Mouse (Mus musculus) stomach, embryonic 16.5 days (tissue): Measurements from ENCODE around the gene Aff3. TPM values are rescaled to one million over a fixed set of nuclear protein-coding genes. Genes with fewer than 3 reads are reported as not detected.
A peak's percentile ranks its signal among the peaks of the same experiment; 100 is the strongest.

ENCODE experiments used
- ATAC-seq: fragments of 200-750 bp; cut with Nextera tagmentation; 2 replicates; pipeline ENCODE4 v1.8.0; 2017; ENCODE audit warnings: moderate number of reproducible peaks, moderate TSS enrichment; ENCODE audit not compliant: insufficient read depth, low FRiP score
- H3K27ac ChIP-seq: fragments of 300-500 bp; sonication (generic); 2 replicates; pipeline ENCODE4 v1.5.1; 2014; ENCODE audit warnings: low read length
- H3K27me3 ChIP-seq: fragments of 300-500 bp; sonication (generic); 2 replicates; pipeline ENCODE4 v1.6.1; 2014; ENCODE audit warnings: low read length, control low read depth, mixed read lengths; ENCODE audit not compliant: control insufficient read depth, insufficient read depth
- H3K36me3 ChIP-seq: fragments of 300-500 bp; sonication (generic); 2 replicates; pipeline ENCODE4 v1.6.1; 2014; ENCODE audit warnings: low read length; ENCODE audit not compliant: control insufficient read depth, insufficient read depth
- H3K4me1 ChIP-seq: fragments of 300-500 bp; sonication (generic); 2 replicates; pipeline ENCODE4 v1.6.1; 2014; ENCODE audit warnings: low read length, control low read depth, mixed read lengths; ENCODE audit not compliant: control insufficient read depth, insufficient read depth
- H3K4me2 ChIP-seq: fragments of 300-500 bp; sonication (generic); 2 replicates; pipeline ENCODE4 v1.6.1; 2014; ENCODE audit warnings: low read depth, low read length, mixed read lengths
- H3K4me3 ChIP-seq: fragments of 300-500 bp; sonication (generic); replicated peaks from 2 replicates; pipeline ENCODE4 v1.5.1; 2014; ENCODE audit warnings: mild to moderate bottlenecking, low read length
- H3K9ac ChIP-seq: fragments of 300-500 bp; sonication (generic); 2 replicates; pipeline ENCODE4 v1.6.1; 2014; ENCODE audit warnings: low read length
- H3K9me3 ChIP-seq: fragments of 300-500 bp; sonication (generic); replicated peaks from 2 replicates; pipeline ENCODE4 v1.6.1; 2016; ENCODE audit warnings: low read length, control low read depth; ENCODE audit not compliant: control insufficient read depth
- WGBS: fragments of 180-500 bp; shearing (Covaris S2); extraction: QIAGEN DNeasy Blood & Tissue Kit; methylation state at CpG from one replicate; pipeline ENCODE4 v1.1.7; 2014; 5-methylcytosine and 5-hydroxymethylcytosine counted together
- polyA plus RNA-seq: library from polyadenylated mRNA; unstranded; fragments of >200 nt; fragmentation: Nextera tagmentation; extraction: Ambion mirVana; gene quantifications from 2 replicates; pipeline ENCODE4 v1.2.1, GENCODE M21; 2015

Gene Aff3
- polyA plus RNA-seq, 1 experiment from 2014 or later = 3.0 TPM

GRCm38 (mm10) chr1:38639669-38640068, 25.1 kb downstream of the Aff3 start:
- no peak overlapping the region for H3K27ac ChIP-seq
- no peaks in the 10 kb centered on the region for H3K27me3 ChIP-seq
- H3K9ac ChIP-seq = no peak overlapping the region
- H3K9me3 ChIP-seq = no peaks in the 10 kb centered on the region
- H3K4me2 ChIP-seq = no peak overlapping the region
- 73% methylated on average over 5 of the region's 5 CpGs for WGBS
- H3K4me1 ChIP-seq = no peaks in the 10 kb centered on the region; the same call in 1 of the 2 replicates
- no peaks in the 10 kb centered on the region for H3K36me3 ChIP-seq
- no peak for ATAC-seq
- no peak overlapping the region for H3K4me3 ChIP-seq

GRCm38 (mm10) chr1:38635596-38635995, 29.2 kb downstream of the Aff3 start:
- H3K4me1 ChIP-seq = no peaks in the 10 kb centered on the region
- no peaks in the 10 kb centered on the region for H3K9me3 ChIP-seq
- no peak overlapping the region for H3K9ac ChIP-seq
- H3K27me3 ChIP-seq = peaks cover 4% of the 10 kb centered on the region; the same call in 1 of the 2 replicates
- H3K27ac ChIP-seq = no peak overlapping the region
- H3K4me2 ChIP-seq = no peak overlapping the region
- no peak overlapping the region for H3K4me3 ChIP-seq
- ATAC-seq = no peak
- 54% methylated on average over 7 of the region's 7 CpGs for WGBS
- no peaks in the 10 kb centered on the region for H3K36me3 ChIP-seq

DNA sequence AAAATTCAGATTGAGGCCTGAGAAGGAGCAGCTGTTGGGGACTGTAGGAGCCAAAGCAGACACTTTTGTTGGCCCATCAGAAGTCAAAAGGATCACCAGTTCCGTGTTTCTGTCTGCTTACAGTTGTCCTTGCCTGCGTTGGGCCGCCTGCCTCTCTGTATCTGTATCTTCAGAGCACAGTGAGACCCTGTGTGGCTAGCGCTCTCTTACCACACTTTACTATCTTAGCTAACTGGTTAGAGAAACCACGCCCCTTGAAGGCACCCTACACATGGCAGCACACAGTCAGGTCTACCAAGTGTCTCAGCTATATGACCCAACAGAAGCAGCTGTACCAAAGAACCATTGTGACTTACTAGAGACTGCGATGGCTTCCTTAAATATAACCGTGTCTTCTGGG, 30.7 kb downstream of the Aff3 start:
- Histone ChIP-seq H3K9me3 (no peaks in the 10 kb centered on the region), H3K4me2 (no peak overlapping the region), H3K27me3 (peaks cover 4% of the 10 kb centered on the region; the same call in 1 of the 2 replicates), H3K4me3 (no peak overlapping the region), H3K4me1 (peaks cover under 1% of the 10 kb centered on the region; the same call in 1 of the 2 replicates), H3K9ac (no peak overlapping the region), H3K36me3 (no peaks in the 10 kb centered on the region), H3K27ac (no peak overlapping the region)
- WGBS = 77% methylated on average over 7 of the region's 7 CpGs
- ATAC-seq = no peak

- Histone ChIP-seq H3K4me3 (no peak overlapping the region), H3K36me3 (no peaks in the 10 kb centered on the region), H3K4me2 (no peak overlapping the region), H3K9me3 (no peaks in the 10 kb centered on the region), H3K4me1 (peaks cover 12% of the 10 kb centered on the region), H3K27ac (no peak overlapping the region), H3K27me3 (peaks cover 7% of the 10 kb centered on the region; the same call in 1 of the 2 replicates), H3K9ac (no peak overlapping the region)
- 87% methylated on average over 16 of the region's 16 CpGs for WGBS
- ATAC-seq = no peak
These were observed 32.1 kb downstream of the Aff3 start for GRCm38 (mm10) chr1:38632461-38633180.

DNA sequence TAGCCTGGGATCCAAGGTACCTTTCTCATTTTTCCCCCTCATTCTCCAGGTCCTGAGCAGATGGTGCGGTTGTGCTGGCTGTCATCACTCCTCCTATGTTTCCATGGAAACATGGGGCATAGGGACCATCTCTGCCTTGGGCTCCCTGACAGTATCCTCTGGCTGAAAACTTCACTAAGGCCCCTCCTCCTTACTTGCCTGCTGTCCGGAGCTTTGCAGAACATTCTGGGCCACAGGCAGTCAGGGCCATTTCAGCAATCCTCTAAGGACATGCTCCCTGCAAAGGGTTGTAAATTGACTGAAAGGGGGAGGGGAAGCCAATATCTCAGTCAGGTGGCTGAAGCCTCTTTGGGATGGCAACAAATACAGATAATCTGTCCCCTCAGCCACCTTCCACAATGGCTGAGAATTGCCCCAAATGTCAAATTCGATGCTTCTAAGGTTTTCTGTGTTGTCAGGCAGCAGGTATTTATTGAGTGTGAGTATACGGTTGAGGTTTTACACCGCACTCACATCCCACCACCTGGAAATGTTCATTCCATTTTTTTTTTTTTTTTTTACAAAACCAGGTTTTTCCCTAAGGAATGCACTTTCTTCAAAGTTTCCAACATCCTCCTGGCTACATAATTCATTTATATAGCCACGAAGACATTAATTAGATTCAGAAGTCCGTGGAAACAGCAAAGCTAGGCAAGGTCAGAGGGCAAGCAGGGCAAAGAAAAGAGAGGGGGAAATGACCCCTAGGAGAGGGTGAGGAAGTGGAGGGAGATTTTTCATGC, 33.1 kb downstream of the Aff3 start:
- WGBS = 39% methylated on average over 7 of the region's 7 CpGs
- H3K4me1 ChIP-seq = peaks cover 12% of the 10 kb centered on the region
- H3K27ac ChIP-seq = no peak overlapping the region
- H3K36me3 ChIP-seq = no peaks in the 10 kb centered on the region
- no peak overlapping the region for H3K9ac ChIP-seq
- no peak overlapping the region for H3K4me2 ChIP-seq
- no peak overlapping the region for H3K4me3 ChIP-seq
- peaks cover 7% of the 10 kb centered on the region; the same call in 1 of the 2 replicates for H3K27me3 ChIP-seq
- no peak for ATAC-seq
- H3K9me3 ChIP-seq = no peaks in the 10 kb centered on the region

DNA sequence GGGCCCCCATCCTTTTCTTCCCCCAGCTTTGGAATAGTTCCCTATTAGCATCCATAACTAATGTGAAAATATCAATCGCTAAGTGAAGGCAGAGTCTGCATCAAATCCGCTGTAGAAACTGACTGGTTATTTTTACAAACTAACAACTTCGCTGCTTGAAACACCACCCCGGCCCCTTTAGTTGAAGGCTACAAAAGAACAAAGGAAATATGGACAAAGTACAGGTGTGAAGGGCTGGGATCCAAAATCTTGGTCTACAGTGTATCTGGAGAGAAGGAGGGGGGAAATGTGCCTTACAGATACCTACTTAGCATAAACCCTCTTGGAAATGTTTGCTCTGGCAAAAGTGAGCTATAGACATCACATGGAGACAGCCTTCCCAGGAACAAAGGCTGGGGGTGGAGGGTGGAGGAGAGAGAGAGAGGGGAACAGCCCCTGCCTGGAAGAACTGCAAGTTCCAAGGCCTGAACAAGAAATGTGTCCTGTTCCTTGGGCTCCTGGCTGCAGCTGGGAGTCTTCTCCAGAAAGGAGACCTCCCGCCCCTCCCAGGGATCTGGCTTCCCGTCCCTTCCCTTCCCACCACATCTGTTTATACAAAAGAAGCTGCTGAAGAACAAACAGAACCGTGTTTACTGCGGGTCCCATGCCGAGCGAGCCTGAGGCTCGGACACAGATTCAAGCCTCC, 35.7 kb downstream of the Aff3 start:
- Histone ChIP-seq H3K9me3 (no peaks in the 10 kb centered on the region), H3K4me3 (no peak overlapping the region), H3K4me1 (peaks cover 12% of the 10 kb centered on the region), H3K9ac (peak overlapping the region; percentile 25; the same call in 1 of the 2 replicates), H3K36me3 (no peaks in the 10 kb centered on the region), H3K27me3 (peaks cover 7% of the 10 kb centered on the region; the same call in 1 of the 2 replicates), H3K27ac (peak overlapping the region; percentile 97), H3K4me2 (peak overlapping the region; percentile 87)
- 13% methylated on average over 11 of the region's 11 CpGs for WGBS
- ATAC-seq = peak; percentile 54; the same call in 1 of the 2 replicates

DNA sequence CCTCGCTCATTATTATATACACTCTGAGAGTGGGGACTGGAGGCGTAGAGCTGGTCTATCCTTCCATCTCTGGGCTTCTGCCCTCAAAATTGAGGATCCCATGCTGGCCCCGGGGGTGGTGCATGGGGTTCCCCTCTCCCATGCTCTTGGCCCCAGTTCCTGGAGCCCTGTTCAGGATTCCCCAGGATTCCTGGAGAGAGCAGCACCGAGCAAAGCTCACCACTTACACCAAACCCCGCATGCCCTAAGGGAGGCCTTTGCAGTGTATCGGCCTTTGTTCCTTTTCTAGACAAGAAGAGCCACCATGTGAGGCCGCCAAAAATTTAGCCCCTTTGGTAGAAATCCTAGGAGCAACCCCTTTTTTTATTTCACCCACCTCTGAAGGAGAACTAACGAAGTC, 36.3 kb downstream of the Aff3 start:
- Histone ChIP-seq H3K27me3 (peaks cover 7% of the 10 kb centered on the region; the same call in 1 of the 2 replicates), H3K4me1 (peaks cover 12% of the 10 kb centered on the region), H3K27ac (peak overlapping the region; percentile 97), H3K4me3 (peak overlapping the region; percentile 76), H3K9ac (peak overlapping the region; percentile 91), H3K9me3 (no peaks in the 10 kb centered on the region), H3K36me3 (no peaks in the 10 kb centered on the region), H3K4me2 (peak overlapping the region; percentile 87; the same call in 1 of the 2 replicates)
- WGBS = 25% methylated on average over 8 of the region's 8 CpGs
- 0 out of 2 replicates have a peak, but pooled peaks have one; percentile 24 for ATAC-seq

- ATAC-seq = peak; percentile 48; the same call in 1 of the 2 replicates
- Histone ChIP-seq H3K9ac (peak overlapping the region; percentile 91), H3K27me3 (peaks cover 5% of the 10 kb centered on the region; the same call in 1 of the 2 replicates), H3K4me1 (peaks cover 12% of the 10 kb centered on the region), H3K36me3 (no peaks in the 10 kb centered on the region), H3K27ac (peak overlapping the region; percentile 97), H3K4me2 (peak overlapping the region; percentile 87), H3K9me3 (no peaks in the 10 kb centered on the region), H3K4me3 (peak overlapping the region; percentile 76)
- WGBS = 2% methylated on average over 42 of the region's 42 CpGs
These were observed 36.9 kb downstream of the Aff3 start for GRCm38 (mm10) chr1:38627683-38628361.
